Mouse (Mus musculus) liver, embryonic 11.5 days (tissue): ENCODE results near the gene Wdfy4. TPM values are rescaled to one million over a fixed set of nuclear protein-coding genes. Genes with fewer than 3 reads are reported as not detected.

Experiments
- ATAC-seq: fragments of 200-750 bp; cut with Nextera tagmentation; replicated peaks from 2 replicates; pipeline ENCODE4 v1.8.0; 2017; ENCODE audit warnings: moderate number of reproducible peaks, mild to moderate bottlenecking, moderate TSS enrichment, moderate library complexity; ENCODE audit not compliant: low FRiP score
- DNase-seq: peaks from one replicate; pipeline ENCODE4 v3.0.0-alpha.2; 2017; ENCODE audit warnings: low spot score
- H3K27ac ChIP-seq: fragments of 300-500 bp; sonication (generic); 2 replicates; pipeline ENCODE4 v1.5.1; 2014; ENCODE audit warnings: mild to moderate bottlenecking, low read depth, low read length, control low read depth
- H3K27me3 ChIP-seq: fragments of 300-500 bp; sonication (generic); replicated peaks from 2 replicates; pipeline ENCODE4 v1.6.1; 2014; ENCODE audit warnings: low read length, mixed read lengths; ENCODE audit not compliant: control insufficient read depth, insufficient read depth
- H3K36me3 ChIP-seq: fragments of 300-500 bp; sonication (generic); 2 replicates; pipeline ENCODE4 v1.6.1; 2014; ENCODE audit warnings: mild to moderate bottlenecking, low read length, moderate library complexity, mixed read lengths; ENCODE audit not compliant: control insufficient read depth, insufficient read depth
- H3K4me1 ChIP-seq: fragments of 300-500 bp; sonication (generic); replicated peaks from 2 replicates; pipeline ENCODE4 v1.6.1; 2014; ENCODE audit warnings: low read length, mixed read lengths; ENCODE audit not compliant: control insufficient read depth, insufficient read depth
- H3K4me2 ChIP-seq: fragments of 300-500 bp; sonication (generic); 2 replicates; pipeline ENCODE4 v1.6.1; 2014; ENCODE audit warnings: mild to moderate bottlenecking, control low read depth, moderate library complexity
- H3K4me3 ChIP-seq: fragments of 300-500 bp; sonication (generic); 2 replicates; pipeline ENCODE4 v1.5.1; 2014; ENCODE audit warnings: low read depth, low read length, control low read depth
- H3K9ac ChIP-seq: fragments of 300-500 bp; sonication (generic); 2 replicates; pipeline ENCODE4 v1.6.1; 2014; ENCODE audit warnings: low read depth, low read length, control low read depth
- H3K9me3 ChIP-seq: fragments of 300-500 bp; sonication (generic); 2 replicates; pipeline ENCODE4 v1.6.1; 2016; ENCODE audit warnings: low read length, inconsistent platforms, mixed read lengths; ENCODE audit not compliant: control insufficient read depth
- WGBS: fragments of 180-500 bp; shearing (Covaris S2); extraction: QIAGEN DNeasy Blood & Tissue Kit; methylation state at CpG from one replicate; pipeline ENCODE4 v1.1.7; 2014; 5-methylcytosine and 5-hydroxymethylcytosine counted together
- polyA plus RNA-seq: library from polyadenylated mRNA; unstranded; fragments of >200 nt; fragmentation: Nextera tagmentation; extraction: Ambion mirVana; gene quantifications from 2 replicates; pipeline ENCODE4 v1.2.1, GENCODE M21; 2014

Wdfy4 gene
- polyA plus RNA-seq, 1 experiment from 2014 or later: 1.9 TPM

DNA sequence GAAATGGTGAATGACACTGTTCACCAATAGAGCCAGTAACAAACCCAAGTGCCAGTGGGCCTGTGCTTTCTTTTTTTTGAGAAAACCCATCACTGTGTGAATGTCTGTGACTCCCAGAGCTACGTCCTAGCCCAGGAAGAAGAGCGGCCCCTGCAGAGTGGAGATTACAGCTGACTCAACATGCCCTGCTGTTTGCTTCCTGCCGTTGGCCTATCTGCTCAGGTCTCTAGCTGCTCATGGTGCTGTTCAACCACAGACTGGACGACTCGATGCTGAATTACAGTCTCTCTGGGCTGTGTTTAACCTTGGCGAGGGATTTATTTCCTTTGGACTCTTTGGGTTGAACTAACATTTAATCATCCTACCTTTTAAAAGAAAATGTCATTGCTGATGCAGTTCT lies 17.6 kb upstream of the Wdfy4 start:
- H3K27ac ChIP-seq: no peak overlapping the region
- ATAC-seq: no peak
- no peak for DNase-seq
- H3K4me2 ChIP-seq: no peak overlapping the region
- no peaks in the 10 kb centered on the region for H3K36me3 ChIP-seq
- no peaks in the 10 kb centered on the region for H3K9me3 ChIP-seq
- WGBS: 46% methylated on average over 6 of the region's 6 CpGs
- H3K4me3 ChIP-seq: no peak overlapping the region
- H3K9ac ChIP-seq: no peak overlapping the region
- H3K4me1 ChIP-seq: no peaks in the 10 kb centered on the region
- H3K27me3 ChIP-seq: no peaks in the 10 kb centered on the region; the same call in 1 of the 2 replicates

- no peak for ATAC-seq
- 47% methylated on average over 4 of the region's 4 CpGs for WGBS
- DNase-seq: no peak
Observed at GRCm38 (mm10) chr14:33202161-33202560, 16.9 kb upstream of the Wdfy4 start.

GRCm38 (mm10) chr14:33194241-33194640 lies 8.9 kb upstream of the Wdfy4 start:
- no peaks in the 10 kb centered on the region for H3K36me3 ChIP-seq
- DNase-seq: no peak
- H3K9ac ChIP-seq: no peak overlapping the region
- H3K4me3 ChIP-seq: no peak overlapping the region
- H3K4me1 ChIP-seq: no peaks in the 10 kb centered on the region
- H3K27me3 ChIP-seq: no peaks in the 10 kb centered on the region
- H3K9me3 ChIP-seq: no peaks in the 10 kb centered on the region
- no peak overlapping the region for H3K4me2 ChIP-seq
- ATAC-seq: no peak
- WGBS: 49% methylated on average over 3 of the region's 3 CpGs
- H3K27ac ChIP-seq: no peak overlapping the region

More at GRCm38 (mm10) chr14:33202161-33202560, 16.9 kb upstream of the Wdfy4 start:
- Histone ChIP-seq H3K9ac (no peak overlapping the region), H3K27ac (no peak overlapping the region), H3K36me3 (no peaks in the 10 kb centered on the region), H3K4me1 (no peaks in the 10 kb centered on the region), H3K4me2 (no peak overlapping the region), H3K27me3 (no peaks in the 10 kb centered on the region), H3K4me3 (no peak overlapping the region), H3K9me3 (no peaks in the 10 kb centered on the region)

GRCm38 (mm10) chr14:33193762-33194161 lies 8.5 kb upstream of the Wdfy4 start:
- Histone ChIP-seq H3K4me2 (no peak overlapping the region), H3K4me3 (no peak overlapping the region), H3K27me3 (no peaks in the 10 kb centered on the region), H3K27ac (no peak overlapping the region), H3K9me3 (no peaks in the 10 kb centered on the region), H3K9ac (no peak overlapping the region), H3K4me1 (no peaks in the 10 kb centered on the region), H3K36me3 (no peaks in the 10 kb centered on the region)
- DNase-seq (no peak), ATAC-seq (no peak)

DNA sequence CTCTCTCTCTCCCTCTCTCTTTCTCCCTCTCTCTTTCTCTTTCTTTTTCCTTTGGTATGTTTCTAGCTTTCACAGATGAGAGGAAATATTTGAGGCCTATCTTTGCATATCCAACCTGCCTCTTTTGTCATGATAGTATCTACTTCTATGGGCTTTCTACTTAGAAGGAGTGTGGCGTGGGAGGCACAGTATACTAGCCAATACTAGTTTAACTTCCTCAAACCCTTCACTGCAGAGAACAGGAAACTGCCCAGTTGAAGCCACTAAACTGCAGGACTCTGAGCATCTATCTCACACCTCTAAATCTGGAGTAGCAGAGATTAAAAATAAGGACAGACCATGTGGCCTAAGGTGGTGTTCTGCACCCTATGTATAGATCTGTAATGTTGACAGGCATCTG lies 5.3 kb upstream of the Wdfy4 start:
- Histone ChIP-seq H3K36me3 (no peaks in the 10 kb centered on the region), H3K9ac (no peak overlapping the region), H3K4me1 (no peaks in the 10 kb centered on the region), H3K4me2 (no peak overlapping the region), H3K27ac (no peak overlapping the region), H3K27me3 (no peaks in the 10 kb centered on the region), H3K4me3 (no peak overlapping the region), H3K9me3 (no peaks in the 10 kb centered on the region)
- ATAC-seq (no peak), DNase-seq (no peak)
- WGBS: 58% methylated on average over 1 of the region's 1 CpGs

GRCm38 (mm10) chr14:33189849-33190423 lies 4.6 kb upstream of the Wdfy4 start:
- no peaks in the 10 kb centered on the region for H3K9me3 ChIP-seq
- H3K4me1 ChIP-seq: no peaks in the 10 kb centered on the region
- DNase-seq: no peak
- H3K4me2 ChIP-seq: no peak overlapping the region
- no peak overlapping the region for H3K4me3 ChIP-seq
- H3K9ac ChIP-seq: no peak overlapping the region
- 90% methylated on average over 21 of the region's 21 CpGs for WGBS
- H3K36me3 ChIP-seq: no peaks in the 10 kb centered on the region
- no peak for ATAC-seq
- H3K27ac ChIP-seq: no peak overlapping the region
- no peaks in the 10 kb centered on the region for H3K27me3 ChIP-seq

DNA sequence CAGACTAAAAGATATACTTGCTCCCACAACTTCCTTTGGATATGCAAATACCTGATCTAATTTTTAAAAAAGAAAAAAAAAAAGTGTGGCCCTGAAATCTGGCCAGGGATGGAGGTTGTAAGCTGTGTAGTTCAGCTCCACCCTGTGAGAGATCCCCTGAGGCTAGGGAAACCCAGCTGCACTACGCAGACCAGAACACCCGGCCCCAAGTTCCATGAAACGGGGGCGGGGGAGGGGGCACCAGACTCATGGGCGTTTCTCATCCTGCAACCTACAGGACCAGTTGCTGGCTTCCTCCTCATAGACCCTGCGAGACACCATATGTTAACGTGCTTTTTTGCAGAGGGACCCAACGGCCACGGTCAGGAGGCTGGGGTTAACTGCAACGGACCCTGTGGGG lies 3.9 kb upstream of the Wdfy4 start:
- 71% methylated on average over 10 of the region's 10 CpGs for WGBS
- H3K9me3 ChIP-seq: no peaks in the 10 kb centered on the region
- no peak overlapping the region for H3K4me3 ChIP-seq
- no peaks in the 10 kb centered on the region for H3K27me3 ChIP-seq
- no peaks in the 10 kb centered on the region for H3K4me1 ChIP-seq
- no peak for DNase-seq
- H3K4me2 ChIP-seq: no peak overlapping the region
- no peaks in the 10 kb centered on the region for H3K36me3 ChIP-seq
- no peak overlapping the region for H3K27ac ChIP-seq
- ATAC-seq: no peak
- H3K9ac ChIP-seq: no peak overlapping the region

- ATAC-seq (no peak), DNase-seq (no peak)
- no peak overlapping the region for H3K4me2 ChIP-seq
- no peaks in the 10 kb centered on the region for H3K9me3 ChIP-seq
- H3K27ac ChIP-seq: no peak overlapping the region
- WGBS: 74% methylated on average over 4 of the region's 4 CpGs
- no peaks in the 10 kb centered on the region for H3K27me3 ChIP-seq
- no peaks in the 10 kb centered on the region for H3K4me1 ChIP-seq
- no peak overlapping the region for H3K4me3 ChIP-seq
- H3K9ac ChIP-seq: no peak overlapping the region
- no peaks in the 10 kb centered on the region for H3K36me3 ChIP-seq
Observed at GRCm38 (mm10) chr14:33187201-33187600, 1.9 kb upstream of the Wdfy4 start.

- H3K27ac ChIP-seq: no peak overlapping the region
- H3K9ac ChIP-seq: no peak overlapping the region
- no peak overlapping the region for H3K4me2 ChIP-seq
- H3K27me3 ChIP-seq: no peaks in the 10 kb centered on the region
- 89% methylated on average over 5 of the region's 5 CpGs for WGBS
- no peak overlapping the region for H3K4me3 ChIP-seq
- ATAC-seq: no peak
- H3K36me3 ChIP-seq: no peaks in the 10 kb centered on the region
- no peak for DNase-seq
- H3K4me1 ChIP-seq: no peaks in the 10 kb centered on the region
- no peaks in the 10 kb centered on the region for H3K9me3 ChIP-seq
Observed at GRCm38 (mm10) chr14:33180102-33180501, 5.2 kb downstream of the Wdfy4 start.
